Mouse (Mus musculus) spleen, embryonic (tissue): Measurements from ENCODE around the gene D930007J09Rik.

Experiments
- CTCF ChIA-PET: fragments of 350-600 bp; sonication (Branson Sonifier 250); formaldehyde crosslinking; loops from one replicate; lab custom pipeline; 2022; lab: Charles Lee

D930007J09Rik gene

GRCm38 (mm10) chr13:32802259-32803081, at the start of gene D930007J09Rik:
Gene D930007J09Rik, minus strand, starts transcription at chr13:32802849.
- CTCF ChIA-PET, result interaction anchor here (0.6 kb wide), 1 partner anchor 29 kb away, joined by 3 read pairs; no protein-coding TSS in a partner anchor

- CTCF ChIA-PET, result interaction anchor here (1.0 to 1.1 kb wide), 2 partner anchors 24 to 53 kb away, joined by 3 read pairs; no protein-coding TSS in a partner anchor
Observed at GRCm38 (mm10) chr13:32851967-32852366, 49.3 kb upstream of the D930007J09Rik start.

DNA sequence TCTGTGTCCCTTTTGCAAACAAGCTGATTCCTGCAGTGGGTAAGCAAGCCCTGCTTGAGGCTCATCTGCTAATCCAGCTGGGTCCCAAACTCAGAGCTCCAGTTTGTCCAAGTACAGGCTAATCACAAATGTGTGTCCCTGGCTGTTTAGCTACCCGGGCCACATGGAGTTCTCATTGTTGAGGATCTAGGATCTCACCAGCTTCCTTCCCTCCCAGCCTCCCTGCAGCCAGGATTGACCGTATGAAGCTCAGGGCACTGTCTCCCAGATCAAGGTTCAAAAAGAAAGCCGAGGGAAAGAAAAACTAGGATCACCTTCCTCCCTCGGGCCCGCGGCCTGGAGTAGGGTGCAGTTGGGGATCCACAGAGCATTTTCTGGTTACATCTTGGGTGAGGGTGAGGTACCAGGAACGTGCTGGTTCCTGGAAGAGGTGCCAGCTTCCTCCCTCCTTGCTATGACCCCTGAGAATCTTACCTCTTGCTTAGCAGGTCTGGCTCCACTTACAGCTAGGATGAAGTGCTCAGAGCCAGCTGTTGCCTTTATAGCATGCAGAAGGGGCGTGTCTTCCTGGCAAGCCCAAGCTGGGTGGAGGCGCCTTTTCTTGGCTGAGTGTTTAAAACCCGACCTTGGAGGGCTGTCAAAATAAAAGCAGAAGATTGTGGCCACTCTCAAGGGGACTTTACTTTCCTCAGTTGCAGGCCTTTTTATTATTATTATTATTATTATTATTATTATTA, 48.2 kb upstream of the D930007J09Rik start, which contains the start of gene Serpinb1a:
TSS of gene Serpinb1a (minus strand) at position 518 of the 737 bp plus-strand sequence.
- CTCF ChIA-PET, result interaction anchor here (0.5 to 1.0 kb wide), 3 partner anchors 11 to 1627 kb away, joined by 3 to 6 read pairs (median 5); no protein-coding TSS in a partner anchor

GRCm38 (mm10) chr13:32850156-32850555, 47.5 kb upstream of the D930007J09Rik start:
- CTCF ChIA-PET, result no interaction called here

- CTCF ChIA-PET, result no interaction called here
Observed at GRCm38 (mm10) chr13:32849531-32850123, 47.0 kb upstream of the D930007J09Rik start.

DNA sequence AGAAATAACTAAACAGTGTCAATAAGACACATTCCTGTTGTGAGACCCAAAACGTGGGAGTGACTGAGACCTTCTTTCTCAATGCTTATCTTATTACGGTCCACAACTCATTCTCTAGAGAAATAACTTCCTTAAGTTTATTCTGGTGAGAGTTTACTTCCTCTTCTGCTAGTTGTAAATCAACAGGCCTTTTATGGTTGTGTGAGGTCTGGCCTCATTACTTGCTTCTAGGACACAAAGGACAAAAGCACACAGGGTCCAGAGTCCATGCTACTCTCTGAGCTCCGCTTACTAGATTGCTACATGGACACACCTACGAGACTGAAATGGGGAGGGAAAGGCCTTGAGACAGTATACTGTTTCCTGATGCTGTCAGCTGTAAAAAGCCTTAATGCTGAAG, 46.4 kb upstream of the D930007J09Rik start:
- CTCF ChIA-PET, result no interaction called here

GRCm38 (mm10) chr13:32846221-32846620, 43.6 kb upstream of the D930007J09Rik start:
- CTCF ChIA-PET, result no interaction called here

DNA sequence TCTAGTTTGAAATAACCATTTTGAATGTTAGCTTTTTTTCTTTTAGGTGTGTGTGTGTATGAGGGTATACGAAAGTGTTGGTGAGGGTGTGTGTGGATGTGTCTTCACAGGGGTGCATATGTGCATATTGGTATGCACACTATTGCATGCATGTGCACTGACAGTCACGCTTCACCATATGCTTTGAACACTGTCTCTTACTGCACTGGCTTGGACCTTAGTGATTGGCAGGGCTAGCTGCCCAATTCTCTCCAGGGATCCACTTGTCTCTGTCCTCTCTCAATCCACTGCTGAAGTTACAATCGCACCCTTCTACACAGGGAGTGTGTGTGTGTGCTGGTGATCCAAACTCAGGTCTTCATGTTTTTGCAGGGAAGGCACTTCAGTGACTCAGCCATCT, 38.7 kb upstream of the D930007J09Rik start:
- CTCF ChIA-PET, result no interaction called here

GRCm38 (mm10) chr13:32839314-32839713, 36.7 kb upstream of the D930007J09Rik start:
- CTCF ChIA-PET, result no interaction called here

DNA sequence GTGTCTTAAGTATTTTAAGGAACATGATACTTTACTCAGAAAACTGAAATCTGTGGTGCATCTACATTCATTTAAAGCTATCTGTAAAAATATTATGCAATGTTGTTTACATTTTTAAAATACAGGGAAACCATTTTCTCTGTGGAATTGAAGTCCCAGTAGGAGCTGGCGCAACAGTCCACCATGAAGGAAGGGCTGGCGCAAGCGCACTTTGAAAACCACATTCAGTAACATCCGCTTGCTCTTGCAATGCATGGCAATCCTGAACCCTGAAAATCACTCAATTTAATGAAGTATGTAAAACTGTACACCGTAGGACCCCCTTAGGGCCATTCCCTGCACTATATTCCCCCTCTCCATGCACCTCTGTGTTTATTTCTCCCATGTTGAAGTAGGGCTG, 31.9 kb upstream of the D930007J09Rik start:
- CTCF ChIA-PET, result no interaction called here

DNA sequence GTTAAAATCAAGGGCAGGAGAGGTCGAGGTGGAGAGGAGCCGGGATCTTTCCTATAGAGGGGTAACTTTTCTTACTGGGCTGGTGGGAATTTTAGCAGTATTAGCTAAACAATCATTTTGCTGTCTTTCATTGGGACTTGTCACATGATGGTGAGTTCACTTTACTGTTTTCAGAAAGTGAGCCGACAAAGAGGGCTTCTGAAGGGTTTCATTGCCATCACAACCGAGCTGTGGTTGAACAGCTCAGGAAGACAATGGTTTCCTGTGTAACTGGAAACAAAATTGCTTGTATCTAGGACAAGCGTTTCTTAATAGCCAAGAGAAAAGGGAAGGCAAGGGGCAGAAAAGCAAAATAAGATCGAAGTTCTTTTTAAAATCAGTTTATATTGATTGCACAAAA, 30.6 kb upstream of the D930007J09Rik start:
- CTCF ChIA-PET, result no interaction called here

- CTCF ChIA-PET, result interaction anchor here (1.1 kb wide), 1 partner anchor 12 kb away, joined by 3 read pairs; no protein-coding TSS in a partner anchor
Observed at GRCm38 (mm10) chr13:32832776-32833175, 30.1 kb upstream of the D930007J09Rik start.

DNA sequence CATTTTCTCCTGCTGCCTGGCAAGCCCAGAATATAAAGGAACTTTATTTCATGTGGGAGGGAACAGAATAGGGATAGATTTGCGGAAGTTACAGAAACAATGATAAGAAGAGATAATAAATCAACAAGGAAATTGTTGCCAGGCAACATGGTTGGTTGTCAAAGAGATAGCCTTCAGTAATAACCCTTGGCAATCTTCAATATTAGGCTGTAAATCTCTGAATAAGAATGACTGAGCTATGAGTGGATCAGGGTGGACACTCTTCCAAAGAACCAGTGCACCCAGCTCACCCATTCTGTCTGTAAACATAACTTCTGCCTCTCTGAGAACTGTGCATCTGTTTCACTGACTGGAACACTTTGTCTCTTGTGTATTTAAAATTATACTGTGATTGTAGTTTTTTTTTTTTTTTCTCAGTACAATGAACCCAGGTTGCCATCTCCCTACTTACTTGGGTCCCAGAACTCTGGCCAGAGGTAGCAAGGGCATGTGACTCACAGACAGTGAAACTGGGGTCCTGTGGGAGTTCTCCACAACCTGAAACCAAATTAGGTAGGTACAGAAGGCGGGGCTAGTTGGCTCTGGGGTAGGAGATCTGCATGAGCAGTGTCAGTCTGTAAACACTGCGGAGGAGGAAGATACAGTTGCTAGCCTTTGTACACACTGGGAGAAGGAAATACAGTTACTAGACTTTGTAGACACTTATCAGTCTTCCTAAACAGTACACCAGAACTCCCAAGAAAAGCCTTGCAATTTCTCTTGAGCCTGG, 29.0 kb upstream of the D930007J09Rik start:
- CTCF ChIA-PET, result interaction anchor here (0.7 to 1.1 kb wide), 3 partner anchors 11 to 136 kb away, joined by 3 to 4 read pairs (median 3); partner anchors contain the start of gene D930007J09Rik

GRCm38 (mm10) chr13:32828886-32829285, 26.2 kb upstream of the D930007J09Rik start:
- CTCF ChIA-PET, result no interaction called here

GRCm38 (mm10) chr13:32827951-32828350, 25.3 kb upstream of the D930007J09Rik start:
- CTCF ChIA-PET, result interaction anchor here (0.9 kb wide), 1 partner anchor 25 kb away, joined by 3 read pairs; no protein-coding TSS in a partner anchor

- CTCF ChIA-PET, result interaction anchor here (0.9 kb wide), 1 partner anchor 25 kb away, joined by 3 read pairs; no protein-coding TSS in a partner anchor
Observed at GRCm38 (mm10) chr13:32827111-32827822, 24.6 kb upstream of the D930007J09Rik start.

- CTCF ChIA-PET, result no interaction called here
Observed at GRCm38 (mm10) chr13:32825546-32825945, 22.9 kb upstream of the D930007J09Rik start.

DNA sequence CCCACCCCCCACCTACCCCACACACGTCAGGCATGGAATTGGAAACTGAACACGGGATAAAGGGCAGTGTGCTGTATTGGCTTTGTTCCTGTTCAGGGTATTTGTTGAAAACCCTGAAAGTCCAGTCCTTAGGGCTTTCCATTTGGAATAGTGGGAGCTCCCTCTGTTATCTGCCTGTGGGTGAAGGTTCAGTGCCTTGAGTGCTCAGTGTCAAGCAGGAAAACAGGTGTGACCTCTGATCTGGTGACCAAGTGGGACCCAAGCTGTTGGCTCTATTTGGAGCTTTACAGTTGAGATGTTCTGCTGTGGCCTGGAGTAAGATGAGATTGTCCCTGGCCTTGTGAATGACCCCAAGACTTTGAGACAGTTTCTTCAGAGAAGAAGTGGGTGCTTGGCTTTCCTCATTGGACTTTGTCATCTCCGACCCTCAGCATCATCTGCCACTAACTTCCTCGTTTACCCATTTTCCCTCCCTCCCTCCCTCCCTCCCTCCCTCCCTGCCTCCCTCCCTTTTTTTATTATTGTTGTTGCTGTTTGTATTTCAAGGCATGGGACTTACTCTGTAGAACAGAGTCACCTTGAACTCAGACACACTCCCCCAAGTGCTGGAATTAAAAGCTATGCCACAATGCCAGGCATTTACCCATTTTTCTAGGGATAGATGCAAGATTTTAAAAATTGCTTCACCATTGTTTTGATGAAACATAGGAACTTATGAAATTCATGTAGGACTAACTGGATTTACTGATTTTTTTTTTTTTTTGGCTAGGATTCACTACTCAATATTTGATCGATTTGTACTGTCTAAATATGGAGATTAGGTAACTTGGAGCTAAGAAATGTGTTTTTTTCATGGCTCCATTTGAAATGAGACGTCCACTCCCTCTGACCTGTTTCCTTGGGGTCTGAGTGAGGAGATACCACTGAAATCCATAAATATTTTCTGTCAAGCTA, 22.0 kb upstream of the D930007J09Rik start:
- CTCF ChIA-PET, result no interaction called here

DNA sequence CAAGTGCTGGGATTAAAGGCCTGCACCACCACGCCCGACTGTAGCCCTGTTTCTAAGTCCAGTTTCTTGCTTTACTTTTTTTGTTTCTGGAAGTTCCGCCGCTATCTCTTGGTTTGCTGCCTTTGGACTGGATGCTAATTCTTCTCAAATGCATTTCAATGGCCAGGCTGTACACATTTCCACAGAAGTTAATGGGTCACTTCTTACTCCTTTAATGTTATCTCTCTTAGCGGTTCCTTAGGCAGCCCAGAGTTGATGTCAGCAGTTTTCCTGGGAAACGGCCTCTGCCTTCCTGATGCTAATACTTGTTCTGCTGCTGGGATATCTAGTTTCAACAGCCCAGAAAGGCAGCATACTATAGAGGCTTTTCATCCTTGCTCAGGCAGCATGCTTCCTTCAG, 20.5 kb upstream of the D930007J09Rik start:
- CTCF ChIA-PET, result no interaction called here
